Mouse (Mus musculus) gastrocnemius, adult 18-20 months (tissue): ENCODE data around the gene Dcst1. TPM values are rescaled to one million over a fixed set of nuclear protein-coding genes. Genes with fewer than 3 reads are reported as not detected.

Source experiments
- DNase-seq: peaks from one replicate; pipeline ENCODE4 v3.0.0; 2021; ENCODE audit warnings: low spot score
- total RNA-seq, 2 experiments: library from RNA; stranded (reverse); gene quantifications; 2 replicates each; pipeline ENCODE4 v1.2.3; 2021

Gene Dcst1
- total RNA-seq, 2 experiments from 2014 or later = not detected

DNA sequence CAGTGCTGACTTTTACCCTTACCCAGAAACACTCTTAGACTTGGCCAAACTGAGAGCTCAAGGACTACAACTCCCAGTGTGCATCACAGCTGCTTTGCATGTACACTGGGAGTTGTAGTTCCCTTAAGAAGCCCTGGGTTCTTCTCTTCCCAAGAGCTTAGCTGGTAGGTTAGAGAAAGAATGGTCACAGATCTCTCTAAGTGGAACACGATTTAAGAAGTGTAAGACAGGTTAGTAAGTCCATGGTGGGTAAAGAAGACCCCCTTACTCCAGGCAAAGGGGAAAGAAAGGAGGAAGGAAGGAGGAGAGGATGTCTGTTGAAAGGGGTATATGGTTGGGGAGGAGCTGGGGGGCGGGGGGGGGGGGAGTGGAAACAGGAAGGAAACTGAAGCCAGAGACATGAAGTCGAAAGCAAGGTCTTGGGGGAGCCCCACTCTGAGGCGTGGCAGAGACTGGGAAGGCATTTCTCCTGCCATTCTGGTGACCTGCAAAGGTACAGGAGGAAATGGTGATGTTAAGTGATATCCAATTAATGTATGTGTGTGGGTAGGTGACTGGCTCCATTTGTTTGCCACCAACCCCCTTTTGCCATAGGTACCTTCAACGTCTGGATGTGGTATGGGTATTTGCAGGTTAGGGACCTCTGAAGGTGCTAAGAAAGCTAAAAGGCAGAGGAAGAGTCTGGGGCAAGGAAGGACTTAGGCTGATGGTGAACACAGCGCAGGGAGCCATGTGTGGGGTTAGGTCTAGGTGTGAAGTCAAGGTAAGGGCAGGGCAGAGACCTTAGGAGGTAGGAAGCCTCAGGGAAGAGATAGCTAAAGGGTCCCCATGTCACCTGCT, 24.1 kb upstream of the Dcst1 start:
- no peak for DNase-seq

DNA sequence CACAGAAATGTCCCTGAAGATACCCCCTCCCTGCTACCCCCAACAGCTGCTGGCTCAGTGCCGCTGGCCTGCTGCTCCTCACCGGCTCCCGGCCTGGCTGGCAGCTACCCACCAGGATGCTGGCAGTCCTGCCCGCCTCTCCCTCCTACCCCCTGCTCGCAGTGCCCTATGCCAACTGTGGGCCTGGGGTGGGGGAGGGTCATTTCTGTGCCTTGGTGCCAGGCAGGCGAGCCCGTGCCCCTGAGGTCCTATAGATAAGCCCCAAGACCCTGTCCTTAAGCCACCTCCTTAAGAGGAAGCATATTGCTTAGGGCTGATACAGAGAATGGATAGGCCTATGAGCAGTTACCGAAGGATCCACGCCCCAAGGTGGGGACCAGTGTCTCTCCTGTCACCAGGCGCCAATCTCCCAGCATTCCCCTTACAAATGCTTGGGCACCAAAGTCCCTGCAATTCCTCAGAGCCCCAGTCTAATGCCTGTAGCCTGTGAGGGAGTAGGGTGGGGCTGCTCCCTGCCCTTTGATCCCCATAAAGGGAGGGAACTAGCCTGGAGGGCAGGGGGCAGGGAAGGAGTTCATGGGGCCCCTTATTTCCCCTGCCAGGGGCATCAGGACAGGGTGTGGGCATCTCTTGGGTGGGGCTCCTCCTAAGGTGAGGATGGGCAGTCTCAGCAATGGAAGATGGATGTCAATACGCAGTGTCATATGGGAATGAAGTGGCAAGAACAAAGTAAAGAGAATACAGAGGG, 23.3 kb upstream of the Dcst1 start:
- peak; percentile 73 for DNase-seq

DNA sequence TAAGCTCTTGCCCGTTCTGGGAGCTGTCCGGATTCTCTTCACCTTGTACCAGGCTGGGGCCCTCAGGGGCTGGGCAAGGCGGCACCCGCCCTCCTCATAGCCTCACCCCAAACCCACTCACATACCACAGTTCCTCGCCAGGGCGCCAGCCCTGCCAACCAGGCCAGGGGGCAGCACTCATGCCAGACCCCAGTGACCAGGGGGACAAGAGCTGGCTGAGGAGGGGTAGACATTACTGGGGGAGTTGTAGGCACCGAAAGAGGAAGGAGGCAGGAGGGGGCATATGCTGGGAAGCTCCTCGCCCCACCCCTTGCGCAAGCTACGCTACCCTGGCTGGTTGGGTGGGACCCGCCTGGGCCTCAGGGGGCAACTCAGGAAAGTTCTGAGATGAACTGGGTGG, 22.6 kb upstream of the Dcst1 start:
- DNase-seq = no peak

DNA sequence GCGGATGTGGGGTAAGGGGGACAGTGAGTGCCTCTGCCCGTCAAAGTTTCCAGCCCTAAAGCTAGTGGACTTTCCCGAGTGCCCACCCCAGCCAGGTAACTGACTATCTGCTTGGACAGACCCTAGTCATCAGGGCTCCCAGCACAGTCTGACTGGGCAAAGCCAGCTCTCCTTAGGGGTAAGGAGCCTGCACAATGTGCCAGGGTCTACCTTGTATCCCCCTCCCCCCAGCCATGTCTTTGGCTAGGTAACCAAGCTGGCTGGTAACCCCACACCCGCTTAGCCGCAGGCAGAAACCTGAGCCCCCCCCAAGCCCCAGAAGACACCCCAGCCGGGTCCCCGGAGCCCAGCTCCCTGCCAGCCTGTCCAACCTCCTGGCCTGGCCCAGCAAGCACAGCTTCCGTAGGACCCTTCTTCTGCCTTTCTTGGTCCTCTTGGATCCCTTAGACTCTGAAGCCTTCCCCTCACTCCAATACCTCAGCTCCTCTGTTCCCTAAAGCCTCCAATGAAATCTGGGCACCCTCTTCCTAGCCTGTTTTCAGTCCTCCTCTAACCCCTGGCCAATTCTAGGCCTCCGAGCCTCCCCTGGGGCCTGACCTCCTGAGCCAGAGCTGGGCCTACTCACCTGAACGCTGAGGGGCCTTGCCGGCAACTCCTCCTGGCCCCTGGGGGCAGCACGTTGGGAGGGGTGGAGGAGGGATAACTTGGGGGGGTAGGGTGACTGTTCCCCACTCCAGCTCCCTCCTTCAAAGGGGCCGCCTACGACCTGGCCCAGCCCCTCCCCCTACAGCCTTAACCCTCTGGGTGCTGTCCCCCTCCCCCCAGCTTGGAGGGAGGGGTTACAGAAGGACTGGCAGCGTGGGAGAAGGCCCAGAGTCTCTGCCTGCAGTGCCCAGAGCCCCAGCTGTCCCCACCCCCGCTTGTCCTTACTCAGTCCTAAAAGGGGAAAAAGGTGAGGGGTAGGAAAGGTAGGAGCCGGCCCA, 21.7 kb upstream of the Dcst1 start:
- DNase-seq = no peak

DNA sequence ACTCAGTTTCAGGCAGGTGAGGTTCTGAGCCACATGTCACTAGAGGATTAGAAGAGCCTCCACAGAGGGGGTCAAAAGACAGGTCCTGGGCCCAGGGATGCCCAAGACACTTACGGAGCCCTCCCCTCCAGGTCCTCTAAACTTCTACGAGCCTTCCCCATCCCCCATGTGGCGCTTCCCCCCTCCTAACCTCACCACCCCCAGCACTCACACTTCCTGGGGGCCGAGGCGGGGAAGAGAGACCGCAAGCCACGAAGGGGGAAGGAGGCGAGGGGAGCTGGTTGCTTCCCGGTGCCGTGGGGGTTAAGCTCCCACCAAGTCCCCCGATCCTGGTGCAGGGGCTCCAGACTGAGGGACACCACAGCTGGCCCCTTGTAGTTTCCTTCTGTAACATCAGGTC, 20.4 kb upstream of the Dcst1 start:
- DNase-seq = no peak

DNA sequence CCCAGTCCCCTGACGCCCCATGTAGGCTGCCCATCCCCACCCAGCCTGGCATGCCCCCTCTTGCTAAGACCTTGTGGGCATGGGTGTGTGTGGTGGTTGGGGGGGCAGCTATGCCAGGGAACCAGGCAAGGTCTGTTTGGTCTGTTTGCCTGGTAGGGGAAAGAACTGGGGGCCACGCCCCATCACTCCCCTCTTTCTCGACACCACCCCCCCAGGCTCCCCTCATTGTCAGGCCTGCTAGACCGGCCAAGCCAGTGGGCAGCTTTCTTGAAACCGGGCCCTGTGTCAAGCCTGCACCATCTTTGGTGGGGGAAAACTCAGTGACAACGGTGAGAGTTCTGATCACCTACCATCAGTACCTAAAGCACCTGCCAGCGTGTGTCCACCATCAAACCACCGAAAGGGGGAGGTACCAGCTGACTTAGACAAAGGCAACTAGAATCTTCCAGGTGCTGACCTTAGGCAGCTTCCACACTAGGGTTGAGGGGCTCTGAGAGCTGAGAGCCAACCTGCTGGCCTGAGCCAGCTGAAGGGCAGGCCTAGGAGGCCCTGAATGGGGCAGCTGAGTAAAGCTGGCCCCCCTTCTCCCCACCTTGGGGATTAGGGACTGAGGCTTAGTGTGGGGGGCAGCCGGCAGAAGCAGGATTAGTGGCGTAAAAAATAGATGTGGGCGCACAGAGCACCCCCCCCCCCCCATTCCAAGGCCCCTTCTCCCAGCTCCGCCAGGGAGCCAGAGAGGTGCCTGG, 19.5 kb upstream of the Dcst1 start:
- DNase-seq = no peak

DNA sequence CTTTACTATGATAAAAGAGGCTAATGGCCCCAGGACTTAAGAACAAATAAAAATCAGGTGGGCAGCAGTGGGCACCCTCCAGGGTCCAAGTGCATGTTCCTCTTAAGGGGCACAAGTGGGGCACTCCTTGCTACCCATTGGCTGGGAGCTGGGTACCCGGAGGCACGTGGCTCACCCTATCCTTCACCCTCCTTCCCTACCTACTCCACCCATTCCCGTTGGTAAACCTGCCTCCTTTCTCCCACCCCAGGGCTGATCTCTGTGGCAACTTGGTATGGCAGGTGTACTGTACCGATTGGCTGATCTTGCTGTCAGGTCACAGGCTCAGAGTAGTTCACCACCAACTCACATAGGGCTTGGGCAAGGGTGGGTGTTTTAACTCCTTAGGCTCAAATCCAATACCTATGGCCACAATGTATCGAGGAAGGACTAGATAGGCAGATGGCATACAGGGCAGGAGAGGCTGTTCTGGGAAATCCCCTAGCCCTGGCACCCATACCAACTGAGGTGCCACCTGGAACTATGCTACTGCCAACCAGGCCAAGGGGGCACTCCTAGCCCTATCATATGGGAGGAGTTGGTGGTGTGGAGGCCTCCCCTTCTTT, 18.7 kb upstream of the Dcst1 start:
- DNase-seq = no peak

DNA sequence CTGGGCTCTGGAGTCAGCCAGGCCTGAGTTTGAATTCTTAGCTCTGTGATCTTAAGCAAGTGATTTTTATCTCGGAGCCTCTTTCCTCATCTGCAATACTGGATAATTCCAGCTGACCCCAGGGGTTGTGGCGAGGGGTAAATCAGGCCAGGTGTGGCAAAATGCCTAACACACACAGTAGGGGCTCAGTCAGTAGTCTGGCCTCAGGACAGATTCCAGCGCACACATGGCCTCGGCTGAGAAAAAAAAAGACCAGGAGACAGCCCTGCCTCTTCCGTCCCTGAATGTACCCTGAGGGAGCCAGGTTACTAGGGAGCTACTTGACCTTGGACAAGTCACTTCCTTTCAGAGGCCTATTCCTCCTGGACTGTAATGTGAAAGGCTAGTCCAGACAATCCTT, 17.9 kb upstream of the Dcst1 start:
- no peak for DNase-seq

DNA sequence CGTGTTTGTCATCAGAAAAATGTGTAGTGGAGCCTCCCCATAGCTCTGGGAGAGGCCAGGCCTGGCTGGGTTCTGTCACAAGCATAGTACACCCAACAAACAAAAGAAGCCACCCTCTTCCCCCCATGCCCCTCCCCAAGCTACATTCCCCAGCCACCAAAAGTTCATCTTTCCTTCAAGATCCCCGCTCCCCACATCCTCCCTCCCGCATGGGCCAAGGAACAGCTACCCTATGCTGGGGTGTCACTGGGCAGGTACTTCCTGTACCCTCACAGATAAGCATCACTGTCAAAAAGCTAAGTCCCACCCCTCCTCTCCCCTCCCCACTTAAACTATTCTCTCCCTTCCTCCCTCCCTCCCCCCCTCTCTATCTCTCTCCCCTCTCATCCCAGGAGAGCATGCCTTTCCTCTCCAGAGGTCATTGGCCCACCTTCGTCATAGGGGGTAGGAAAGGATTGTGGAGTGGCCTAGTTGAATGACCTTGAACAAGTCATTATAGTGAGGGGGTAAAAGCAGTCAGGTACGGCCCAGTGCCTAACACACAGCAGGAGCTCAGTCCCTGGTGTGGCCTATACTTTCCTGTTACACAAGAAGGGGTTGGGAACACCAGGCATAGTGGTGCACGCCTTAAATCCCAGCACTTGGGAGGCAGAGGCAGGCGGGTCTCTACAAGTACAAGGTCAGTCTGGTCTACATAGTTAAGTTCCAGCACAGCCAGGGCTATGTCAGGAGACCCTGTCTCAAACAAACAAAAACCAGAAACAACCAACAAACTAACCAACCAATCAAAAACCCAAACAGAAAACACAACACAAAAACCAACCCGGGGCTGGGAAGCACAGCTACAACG, 17.2 kb upstream of the Dcst1 start:
- no peak for DNase-seq

DNA sequence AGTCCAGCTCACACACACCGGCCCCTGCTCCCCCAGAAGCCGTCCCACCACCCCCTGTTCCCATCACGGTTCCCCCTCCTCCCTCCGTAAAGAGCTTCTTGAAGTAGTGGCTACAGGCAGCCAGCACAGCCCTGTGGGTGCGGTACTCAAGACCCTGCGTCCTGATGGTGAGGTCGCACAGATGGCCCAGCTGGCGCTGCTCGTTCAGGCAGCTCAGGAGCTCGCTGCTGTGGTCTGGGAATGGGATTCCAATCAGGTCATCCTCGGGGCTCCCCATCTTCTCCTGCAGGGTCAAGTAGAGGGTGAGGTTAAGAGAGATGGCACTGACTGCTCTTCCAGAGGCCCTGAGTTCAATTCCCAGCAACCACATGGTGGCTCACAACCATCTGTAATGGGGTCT, 16.2 kb upstream of the Dcst1 start:
- DNase-seq = no peak

DNA sequence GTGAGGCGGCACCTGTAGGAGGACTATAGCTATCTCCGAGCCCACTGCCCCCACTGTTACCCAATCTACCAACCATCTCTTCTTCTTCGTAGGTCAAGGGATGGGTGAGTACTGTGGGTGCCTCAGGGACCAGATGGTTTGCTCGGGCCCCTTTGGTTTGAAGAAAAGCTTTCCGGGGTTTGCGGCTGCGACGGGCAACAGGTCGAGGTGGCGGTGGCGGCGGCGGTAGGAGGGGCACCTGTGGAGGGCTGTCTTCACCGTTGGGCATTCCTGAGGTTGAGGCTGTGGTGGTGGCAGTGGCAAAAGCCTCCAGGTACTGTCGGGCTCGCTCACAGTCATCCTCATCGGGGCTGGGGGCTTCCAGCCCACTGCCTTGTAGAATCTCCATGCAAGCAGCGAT, 15.7 kb upstream of the Dcst1 start:
- DNase-seq = no peak

DNA sequence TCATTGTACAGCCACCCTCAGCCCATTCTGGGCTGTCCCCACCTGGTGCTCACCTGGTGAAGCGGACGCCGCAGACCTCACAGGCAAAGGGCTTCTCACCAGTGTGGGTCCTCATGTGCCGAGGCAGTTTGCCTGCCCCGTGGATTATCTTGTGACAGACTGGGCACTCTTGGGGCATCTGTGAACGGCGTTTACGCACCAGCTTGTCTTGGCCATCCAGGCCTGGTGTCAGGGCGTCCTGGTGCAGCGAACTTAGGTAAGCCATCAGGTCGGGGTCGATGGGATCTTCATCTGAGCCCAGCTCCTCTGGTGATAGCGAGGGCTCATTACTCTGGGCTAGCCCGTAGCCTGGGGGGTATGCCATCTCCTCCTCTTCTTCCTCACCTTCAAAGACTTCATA, 15.2 kb upstream of the Dcst1 start:
- no peak for DNase-seq

DNA sequence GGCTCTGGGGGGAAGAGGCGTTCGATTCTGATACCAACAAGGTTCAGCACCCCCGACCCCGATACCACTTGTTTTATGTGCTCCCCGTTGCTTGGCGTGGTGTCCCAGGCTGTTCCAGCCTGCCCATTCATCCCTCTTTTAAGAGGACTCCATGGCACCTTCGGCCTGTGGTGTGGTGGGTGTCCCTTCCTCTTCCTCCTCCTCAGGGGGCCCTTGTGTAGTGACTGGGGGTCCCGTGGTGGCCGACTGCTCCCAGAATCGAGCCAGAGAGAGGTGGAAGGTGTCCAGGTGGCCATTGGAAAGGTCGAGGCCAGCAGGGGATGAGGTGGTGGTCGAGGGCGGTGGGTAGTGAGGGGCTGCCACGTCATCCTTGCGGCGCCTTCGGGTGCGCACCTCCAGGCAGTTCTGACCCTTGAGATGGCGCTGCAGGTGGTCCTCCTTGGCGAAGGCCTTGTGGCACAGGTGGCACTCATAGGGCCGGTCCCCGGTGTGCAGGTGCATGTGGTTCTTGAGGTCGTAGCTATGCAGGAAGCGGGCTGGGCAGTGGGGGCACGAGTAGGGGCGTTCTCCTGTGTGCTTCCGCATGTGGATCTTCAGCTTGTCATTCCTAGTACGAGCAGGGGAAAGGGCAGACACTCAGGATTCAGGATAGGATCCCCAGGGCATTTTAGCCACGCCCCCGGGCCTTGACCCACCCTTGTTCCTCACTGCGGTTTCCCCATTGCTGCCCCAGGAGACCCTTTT, 14.5 kb upstream of the Dcst1 start:
- no peak for DNase-seq

DNA sequence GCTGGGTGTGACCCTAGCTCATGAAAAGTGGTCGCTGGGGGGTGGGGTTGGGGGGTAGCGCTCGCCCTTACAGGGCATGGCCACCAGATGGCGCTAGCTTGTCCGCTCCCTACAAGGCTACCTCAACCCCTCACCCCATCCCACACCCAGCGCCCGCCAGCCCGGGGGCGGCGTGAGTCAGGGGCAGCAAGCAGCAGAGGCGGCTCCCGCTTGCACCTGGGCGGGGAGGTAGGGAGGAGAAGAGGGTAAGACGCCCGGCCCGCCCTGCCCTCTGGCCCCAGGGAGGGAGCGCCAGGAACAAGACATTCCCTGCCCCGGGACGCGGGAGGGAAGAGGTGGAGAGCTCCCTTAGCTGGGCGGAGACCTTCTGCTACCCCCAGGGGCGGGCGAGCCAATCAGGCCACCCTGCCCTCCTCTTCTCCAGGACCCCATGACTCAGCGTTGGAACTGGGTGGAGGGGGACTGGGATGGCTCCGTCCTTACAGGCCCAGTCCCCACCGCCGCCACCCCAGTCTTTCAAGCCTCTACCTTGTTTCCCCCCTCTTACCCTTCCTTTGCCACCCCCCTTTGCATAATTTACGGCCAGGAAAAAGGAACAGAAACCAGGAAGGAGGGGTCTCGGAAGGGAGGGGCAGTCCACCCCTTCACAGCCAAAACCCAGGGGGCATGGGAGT, 13.5 kb upstream of the Dcst1 start:
- peak; percentile 82 for DNase-seq

DNA sequence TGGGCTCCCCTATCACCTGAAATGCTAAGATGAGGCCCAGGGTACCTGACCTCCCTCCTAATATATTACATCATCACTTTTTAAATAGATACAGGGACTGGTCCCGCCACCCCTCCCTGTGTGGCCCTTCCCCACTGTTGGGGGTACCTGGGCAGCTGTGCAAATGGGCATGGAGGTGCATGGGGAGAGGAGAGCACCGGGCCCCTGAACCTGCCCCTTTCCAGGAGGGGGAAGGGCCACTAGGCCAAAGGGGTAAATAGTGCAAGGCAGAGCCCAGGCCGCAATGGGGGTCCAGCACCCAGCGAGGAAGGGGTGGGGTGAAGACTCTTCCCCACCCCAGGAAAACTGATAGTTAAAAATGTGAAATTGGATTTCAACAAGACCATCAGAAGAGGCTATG, 12.8 kb upstream of the Dcst1 start:
- no peak for DNase-seq

DNA sequence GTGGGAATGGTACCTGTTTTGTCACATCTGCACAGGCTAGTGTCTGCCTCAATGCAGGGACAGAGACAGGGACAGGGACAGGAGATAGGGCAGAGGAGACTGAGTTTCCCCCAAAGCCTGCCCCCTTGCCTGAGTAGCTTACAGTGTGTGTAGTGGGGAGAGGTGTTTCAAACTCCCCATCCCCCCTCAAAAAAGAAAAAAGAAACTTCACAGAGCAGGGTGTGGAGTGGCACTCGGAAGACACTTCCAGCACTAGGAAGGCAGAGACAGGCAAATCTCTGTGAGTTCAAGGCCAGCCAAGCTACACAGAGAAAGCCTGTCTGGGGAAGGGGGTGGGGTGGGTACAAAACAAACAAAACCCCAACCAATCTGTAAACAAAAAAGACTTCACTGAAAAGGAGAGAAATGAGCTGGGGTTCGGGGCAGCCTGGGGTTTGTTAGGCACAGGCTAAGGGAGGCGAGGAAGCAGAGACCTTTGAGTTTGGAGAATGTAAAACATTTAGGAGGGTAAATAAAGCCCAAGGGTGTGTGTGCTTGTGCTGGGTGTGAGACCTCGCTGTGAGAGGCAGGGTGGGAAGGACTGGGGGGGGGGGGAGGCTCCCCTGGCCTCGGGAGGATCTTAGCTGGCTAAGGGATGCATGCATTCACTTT, 8.7 kb upstream of the Dcst1 start:
- no peak for DNase-seq

DNA sequence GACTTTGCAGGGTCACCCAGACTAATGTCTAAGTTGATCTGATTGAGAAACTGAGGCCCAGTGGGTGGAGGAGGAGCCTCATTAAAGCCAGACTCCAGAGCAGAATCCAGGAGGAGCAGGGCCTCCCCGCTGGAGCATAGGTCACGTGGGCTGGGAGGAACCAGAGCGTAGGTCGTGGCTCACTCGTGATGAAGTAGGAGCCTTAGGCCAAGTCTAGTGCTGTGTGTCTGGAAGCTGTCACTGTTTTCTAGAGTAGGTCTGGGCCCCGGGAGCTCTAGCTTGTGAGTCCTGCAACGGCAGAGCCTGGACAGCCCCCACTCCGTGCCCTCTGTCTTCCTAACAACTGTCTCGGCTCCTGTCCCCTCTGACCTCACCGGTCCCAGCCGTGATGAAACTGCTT, 2.3 kb upstream of the Dcst1 start:
- no peak for DNase-seq
